Mouse (Mus musculus) CH12.LX (cell line): ENCODE data around the gene 4930503B20Rik.

Experiments
- BHLHE40 ChIP-seq: IDR thresholded peaks from 2 replicates; pipeline ENCODE4 v1.6.1; 2011; ENCODE audit warnings: mild to moderate bottlenecking, low read depth, low read length, improper control_type of control experiment
- CTCF ChIP-seq, 2 experiments: IDR thresholded peaks in 1 of 2; conservative IDR thresholded peaks in 1 of 2; 2 replicates each; pipeline ENCODE4 v1.5.1; 2011 to 2012; ENCODE audit warnings: low read depth in 2 of 2, low read length in 2 of 2, improper control_type of control experiment in 1 of 2, inconsistent platforms in 1 of 2, mild to moderate bottlenecking in 1 of 2, moderate library complexity in 1 of 2
- E2F4 ChIP-seq: IDR thresholded peaks from 2 replicates; pipeline ENCODE4 v1.6.1; 2011; ENCODE audit warnings: low read depth, low read length, improper control_type of control experiment; ENCODE audit not compliant: insufficient replicate concordance
- EP300 ChIP-seq: IDR thresholded peaks from 2 replicates; pipeline ENCODE4 v1.6.1; 2011; ENCODE audit warnings: low read length, improper control_type of control experiment
- ETS1 ChIP-seq: conservative IDR thresholded peaks from 2 replicates; pipeline ENCODE4 v1.6.1; 2012; ENCODE audit warnings: low read depth, mild to moderate bottlenecking, inconsistent platforms, low read length, improper control_type of control experiment, moderate library complexity
- GABPA ChIP-seq: IDR thresholded peaks from 2 replicates; pipeline ENCODE4 v1.6.1; 2012; ENCODE audit warnings: low read depth, low read length, improper control_type of control experiment, inconsistent platforms; ENCODE audit not compliant: insufficient replicate concordance
- MAX ChIP-seq: IDR thresholded peaks from 2 replicates; pipeline ENCODE4 v1.6.1; 2011; ENCODE audit warnings: low read length, improper control_type of control experiment
- MXI1 ChIP-seq: IDR thresholded peaks from 2 replicates; pipeline ENCODE4 v1.6.1; 2011; ENCODE audit warnings: mild to moderate bottlenecking, low read depth, low read length, improper control_type of control experiment
- POLR2A ChIP-seq: IDR thresholded peaks from 2 replicates; pipeline ENCODE4 v1.6.1; 2011; ENCODE audit warnings: low read depth, mild to moderate bottlenecking, improper control_type of control experiment, low read length
- POLR2AphosphoS2 ChIP-seq: IDR thresholded peaks from 2 replicates; pipeline ENCODE4 v1.6.1; 2011; ENCODE audit warnings: low read depth, low read length, improper control_type of control experiment
- RCOR1 ChIP-seq: conservative IDR thresholded peaks from 2 replicates; pipeline ENCODE4 v1.6.1; 2012; ENCODE audit warnings: low read depth, mild to moderate bottlenecking, inconsistent platforms, low read length, improper control_type of control experiment
- SIN3A ChIP-seq: IDR thresholded peaks from 2 replicates; pipeline ENCODE4 v1.6.1; 2012; ENCODE audit warnings: low read length, improper control_type of control experiment, inconsistent platforms
- USF2 ChIP-seq: conservative IDR thresholded peaks from 2 replicates; pipeline ENCODE4 v1.6.1; 2011; ENCODE audit warnings: low read depth, low read length, improper control_type of control experiment
- ZMIZ1 ChIP-seq: IDR thresholded peaks from 2 replicates; pipeline ENCODE4 v1.6.1; 2012; ENCODE audit warnings: low read depth, mild to moderate bottlenecking, inconsistent platforms, low read length, improper control_type of control experiment

- TF ChIP-seq BHLHE40, result no peak
- no peak for TF ChIP-seq ZMIZ1
- TF ChIP-seq CTCF (conservative IDR thresholded peaks at IDR 0.05 in 1 of 2, IDR thresholded peaks at IDR 0.05 in 1 of 2; ENCODE audit: low read depth in 2 of 2, low read length in 2 of 2), result no peak
- no peak for TF ChIP-seq MAX
- no peak for TF ChIP-seq POLR2AphosphoS2
- TF ChIP-seq E2F4, result no peak
- TF ChIP-seq RCOR1, result no peak
- TF ChIP-seq POLR2A, result no peak
- no peak for TF ChIP-seq EP300
- no peak for TF ChIP-seq GABPA
- TF ChIP-seq MXI1, result no peak
- no peak for TF ChIP-seq USF2
- no peak for TF ChIP-seq SIN3A
- TF ChIP-seq ETS1, result no peak
Measured at GRCm38 (mm10) chr3:146641818-146642427, 9.2 kb downstream of the 4930503B20Rik start.
